Comparison of ENCODE assay signal across 12 mouse cellular contexts in genomic region chr5:148789823-148790222, GRCm38 (mm10).
DNase-seq lines count a peak whose midpoint lies in the region; ATAC-seq and TF ChIP-seq lines count a peak whose summit lies in the region.
"Had no signal": no experiment of that assay in that cellular context is flagged by ENCODE, and none has a peak within 500 bp of the region (broad histone marks: within the 10 kb centered on the region; RNA-seq: fewer than 3 reads in every experiment).

No protein-coding gene starts in this region.

- no peak; the same call in 1 of the 2 replicates for ATAC-seq in kidney, embryonic 14.5 days (ENCODE audit: low FRiP score, low TSS enrichment)
- no peak for ATAC-seq in midbrain, postnatal 0 days (ENCODE audit: low FRiP score)
- ATAC-seq in midbrain, embryonic 14.5 days (ENCODE audit: low FRiP score, low TSS enrichment): no peak
- no peak for ATAC-seq in stomach, postnatal 0 days (ENCODE audit: low FRiP score, low TSS enrichment)
- ATAC-seq in frontal cortex, adult (ENCODE audit: low TSS enrichment): no peak
- ATAC-seq in granulocyte monocyte progenitor cell, adult 5-6 weeks (replicated peaks; ENCODE audit: poor library complexity, severe bottlenecking): no peak
- ATAC-seq: activated CD4-positive, CD25-positive, alpha-beta regulatory T cell, adult 4 months had no signal

- no peak overlapping the region for H3K4me2 ChIP-seq in kidney, embryonic 14.5 days (replicated peaks; ENCODE audit: low read depth, low read length)
- H3K4me2 ChIP-seq in midbrain, postnatal 0 days (ENCODE audit: low read depth, low read length, poor library complexity, severe bottlenecking): no peak overlapping the region
- no peak overlapping the region for H3K4me2 ChIP-seq in midbrain, embryonic 14.5 days (ENCODE audit: low read length)
- no peak overlapping the region for H3K4me2 ChIP-seq in stomach, postnatal 0 days (replicated peaks; ENCODE audit: low read depth)
- H3K4me2 ChIP-seq: heart, embryonic 12.5 days; hindbrain, embryonic 12.5 days had no signal

- TF ChIP-seq CTCF in midbrain, postnatal 0 days (IDR thresholded peaks at IDR 0.05): peak; percentile 44
- TF ChIP-seq CTCF in stomach, postnatal 0 days (IDR thresholded peaks at IDR 0.05; ENCODE audit: low read depth): peak; percentile 56

- peak overlapping the region; percentile 63; the same call in 1 of the 2 replicates for H3K27ac ChIP-seq in kidney, embryonic 14.5 days (ENCODE audit: low read depth, low read length)
- H3K27ac ChIP-seq in midbrain, postnatal 0 days (ENCODE audit: low read depth, low read length): no peak overlapping the region
- no peak overlapping the region for H3K27ac ChIP-seq in midbrain, embryonic 14.5 days (replicated peaks; ENCODE audit: low read depth, low read length)
- peak overlapping the region; percentile 61; the same call in 1 of the 2 replicates for H3K27ac ChIP-seq in stomach, postnatal 0 days (replicated peaks)
- H3K27ac ChIP-seq: hindbrain, embryonic 12.5 days had no signal

- H3K9ac ChIP-seq in kidney, embryonic 14.5 days (ENCODE audit: low read depth, low read length): no peak overlapping the region
- no peak overlapping the region for H3K9ac ChIP-seq in midbrain, postnatal 0 days (replicated peaks; ENCODE audit: low read length, poor library complexity, severe bottlenecking)
- H3K9ac ChIP-seq in midbrain, embryonic 14.5 days (replicated peaks; ENCODE audit: low read length): no peak overlapping the region
- H3K9ac ChIP-seq in stomach, postnatal 0 days (ENCODE audit: low read length): no peak overlapping the region
- H3K9ac ChIP-seq: heart, embryonic 12.5 days; hindbrain, embryonic 12.5 days had no signal

- no peaks in the 10 kb centered on the region for H3K36me3 ChIP-seq in kidney, embryonic 14.5 days (ENCODE audit: control insufficient read depth, insufficient read depth, low read length)
- H3K36me3 ChIP-seq in midbrain, postnatal 0 days (ENCODE audit: insufficient read depth, low read length): no peaks in the 10 kb centered on the region
- H3K36me3 ChIP-seq in midbrain, embryonic 14.5 days (ENCODE audit: control insufficient read depth, insufficient read depth, low read length): no peaks in the 10 kb centered on the region
- H3K36me3 ChIP-seq in stomach, postnatal 0 days (ENCODE audit: control insufficient read depth, insufficient read depth, low read length): no peaks in the 10 kb centered on the region
- H3K36me3 ChIP-seq: heart, embryonic 12.5 days; hindbrain, embryonic 12.5 days had no signal

- no peak for TF ChIP-seq EP300 in stomach, postnatal 0 days (optimal IDR thresholded peaks at IDR 0.05)

- no peaks in the 10 kb centered on the region for H3K4me1 ChIP-seq in kidney, embryonic 14.5 days (ENCODE audit: control insufficient read depth, insufficient read depth, low read length)
- H3K4me1 ChIP-seq in midbrain, postnatal 0 days (ENCODE audit: insufficient read depth, low read length): no peaks in the 10 kb centered on the region; the same call in 1 of the 2 replicates
- peaks cover 5% of the 10 kb centered on the region for H3K4me1 ChIP-seq in midbrain, embryonic 14.5 days (ENCODE audit: control insufficient read depth, insufficient read depth, low read length)
- H3K4me1 ChIP-seq in stomach, postnatal 0 days (replicated peaks; ENCODE audit: control insufficient read depth, insufficient read depth): no peaks in the 10 kb centered on the region

- no peak overlapping the region for H3K4me3 ChIP-seq in kidney, embryonic 14.5 days (ENCODE audit: low read length)
- H3K4me3 ChIP-seq in midbrain, postnatal 0 days (ENCODE audit: low read depth, low read length): no peak overlapping the region
- no peak overlapping the region for H3K4me3 ChIP-seq in midbrain, embryonic 14.5 days (replicated peaks; ENCODE audit: low read depth, low read length)
- no peak overlapping the region for H3K4me3 ChIP-seq in stomach, postnatal 0 days (ENCODE audit: low read depth, low read length)
- H3K4me3 ChIP-seq: heart, embryonic 12.5 days; hindbrain, embryonic 12.5 days had no signal

- DNase-seq in kidney, adult 8-10 months: no peak
- DNase-seq in midbrain, postnatal 0 days (ENCODE audit: low spot score): no peak
- DNase-seq in midbrain, embryonic 14.5 days: no peak
- peak; percentile 53 for DNase-seq in ZHBTc4 (ENCODE audit: low read depth, low spot score)
- DNase-seq in stomach, postnatal 0 days (ENCODE audit: low spot score): no peak
- DNase-seq: gastrocnemius, postnatal 14 days had no signal

- no peaks in the 10 kb centered on the region for H3K9me3 ChIP-seq in kidney, embryonic 14.5 days (ENCODE audit: control insufficient read depth, low read length)
- H3K9me3 ChIP-seq in midbrain, postnatal 0 days (ENCODE audit: low read length): no peaks in the 10 kb centered on the region
- H3K9me3 ChIP-seq in midbrain, embryonic 14.5 days (ENCODE audit: control insufficient read depth, low read length): no peaks in the 10 kb centered on the region
- no peaks in the 10 kb centered on the region for H3K9me3 ChIP-seq in stomach, postnatal 0 days (ENCODE audit: control insufficient read depth, low read length)
- H3K9me3 ChIP-seq: heart, embryonic 12.5 days; hindbrain, embryonic 12.5 days had no signal

- H3K27me3 ChIP-seq in kidney, embryonic 14.5 days (ENCODE audit: control insufficient read depth, insufficient read depth, low read length): no peaks in the 10 kb centered on the region
- H3K27me3 ChIP-seq in midbrain, postnatal 0 days (ENCODE audit: insufficient read depth, low read length): no peaks in the 10 kb centered on the region
- no peaks in the 10 kb centered on the region for H3K27me3 ChIP-seq in midbrain, embryonic 14.5 days (ENCODE audit: control insufficient read depth, insufficient read depth, low read length)
- H3K27me3 ChIP-seq in stomach, postnatal 0 days (ENCODE audit: control insufficient read depth, insufficient read depth, low read length): no peaks in the 10 kb centered on the region
- H3K27me3 ChIP-seq: hindbrain, embryonic 12.5 days had no signal

- WGBS in kidney, embryonic 14.5 days: 63% methylated on average over 5 of the region's 5 CpGs
- 84% methylated on average over 5 of the region's 5 CpGs for WGBS in midbrain, postnatal 0 days
- WGBS in midbrain, embryonic 14.5 days: 84% methylated on average over 5 of the region's 5 CpGs
- 77% methylated on average over 5 of the region's 5 CpGs for WGBS in stomach, postnatal 0 days

Comparison
In these comparisons a context has a peak if more than half of its experiments do, and no peak if none do; other contexts are left out.
1. H3K27ac ChIP-seq: peak in kidney, embryonic 14.5 days (single experiment) and stomach, postnatal 0 days (single experiment); none in midbrain, postnatal 0 days (single experiment) and midbrain, embryonic 14.5 days (single experiment).